Mouse (Mus musculus) heart, postnatal 0 days (tissue): ENCODE measurements at regions not wholly inside any gene's neighbourhood (a gene's known extent, or its start where the extent isn't known, plus 50 kb on each side); places are given as distances from the start of the nearest gene placed in this dataset.

Source experiments
- CTCF ChIP-seq: IDR thresholded peaks from 2 replicates; pipeline ENCODE4 v1.5.1; 2016; ENCODE audit warnings: antibody characterized with exemption, control low read depth, low read depth
- EP300 ChIP-seq: IDR thresholded peaks from 2 replicates; pipeline ENCODE4 v1.6.1; 2016; ENCODE audit warnings: antibody characterized with exemption, low read depth

DNA sequence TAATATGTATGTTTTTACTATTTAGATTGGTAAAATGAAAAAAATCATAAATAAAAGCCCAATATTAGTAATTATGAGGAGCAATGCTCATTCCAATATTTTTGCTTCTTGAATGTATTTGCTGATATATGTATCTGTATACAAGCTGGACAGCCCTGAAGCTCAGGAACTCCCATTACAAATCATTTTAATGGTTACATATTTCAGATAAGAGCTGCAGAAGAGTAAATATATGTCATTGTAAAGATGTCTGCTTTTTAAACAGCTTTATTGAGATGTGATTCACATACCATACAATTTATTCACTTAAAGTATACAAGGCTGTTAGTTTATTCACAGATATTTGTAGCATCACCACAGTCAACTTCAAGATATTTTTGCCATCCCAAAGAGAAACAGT lies 157.3 kb downstream of the Arrdc3 start:
- no peak for TF ChIP-seq CTCF
- TF ChIP-seq EP300: no peak
